Mouse (Mus musculus): ENCODE measurements at regions not wholly inside any gene's neighbourhood (a gene's known extent, or its start where the extent isn't known, plus 50 kb on each side); places are given as distances from the start of the nearest gene placed in this dataset.

DNA sequence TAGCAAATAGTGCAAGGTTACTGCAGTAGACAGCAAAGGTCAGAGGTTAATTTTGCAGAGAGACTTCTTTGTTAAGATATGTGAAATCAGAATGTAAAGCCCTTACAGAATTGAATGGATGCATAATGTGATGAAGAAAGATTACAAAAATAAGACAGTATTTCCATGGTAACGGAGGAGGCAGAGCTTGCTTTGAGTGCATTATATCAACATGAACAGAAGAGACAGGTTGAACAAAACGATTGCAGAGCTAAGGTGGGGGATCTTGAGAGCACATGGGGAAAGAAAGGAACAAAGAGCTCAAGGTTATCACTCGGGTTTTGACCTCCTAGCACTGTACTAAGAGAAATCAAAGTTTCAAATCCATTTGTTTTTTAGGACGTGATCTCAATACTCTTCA is 106.2 kb upstream of the Rap2b start:
- no peak for DNase-seq (ENCODE audit: low spot score)

DNA sequence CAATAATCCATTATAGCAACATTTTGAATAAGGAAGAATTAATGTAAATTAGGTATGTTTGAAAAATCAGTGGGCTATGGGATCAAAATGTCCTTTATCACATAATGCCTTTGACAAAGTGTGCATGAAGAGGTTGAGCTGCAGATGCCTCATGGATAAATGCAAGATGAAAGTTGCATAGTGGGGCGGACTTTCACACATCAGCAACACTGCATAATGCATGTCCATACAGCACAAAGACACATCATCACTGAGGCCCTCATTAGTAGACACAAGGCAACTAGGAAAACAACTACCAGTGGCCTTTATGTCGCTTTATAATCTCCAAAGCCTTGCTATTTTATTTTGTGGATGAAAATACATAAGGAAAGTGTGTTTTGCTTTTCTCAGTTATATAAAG is 105.8 kb upstream of the Rap2b start:
- DNase-seq (ENCODE audit: low spot score), result no peak

- DNase-seq (ENCODE audit: low spot score), result peak; percentile 13
Observed at GRCm38 (mm10) chr3:61268453-61269335, 92.7 kb upstream of the Rap2b start.

DNA sequence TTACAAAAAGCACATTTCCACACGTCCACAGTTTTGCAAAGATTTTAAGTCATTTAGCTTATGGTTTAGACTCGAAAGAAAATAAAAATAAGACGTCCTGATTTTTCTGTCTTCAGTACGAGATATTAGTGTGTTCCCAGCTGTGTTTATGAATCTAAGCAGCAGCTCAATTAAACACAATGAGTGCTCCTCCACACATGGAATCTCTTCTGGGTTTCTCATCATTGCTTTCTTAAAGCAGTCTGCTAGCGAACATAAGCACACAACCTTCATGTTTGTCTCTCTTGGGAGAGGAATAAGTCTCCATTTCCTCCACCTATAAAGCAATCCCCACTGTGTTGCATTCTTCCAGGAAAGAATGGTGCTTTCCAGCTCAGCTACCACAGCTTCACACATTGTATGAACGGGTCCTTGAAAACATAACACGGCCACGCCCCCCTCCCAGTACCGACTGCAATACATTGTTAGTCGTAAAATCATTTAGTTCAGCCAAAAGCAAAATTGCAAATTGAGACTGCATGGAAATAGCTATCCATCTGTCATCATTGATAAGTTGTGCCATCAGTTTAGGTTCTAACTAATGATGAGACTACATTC is 75.4 kb upstream of the Rap2b start:
- DNase-seq (ENCODE audit: low spot score), result no peak

GRCm38 (mm10) chr3:61288195-61288594 is 73.2 kb upstream of the Rap2b start:
- no peak for DNase-seq (ENCODE audit: low spot score)

DNA sequence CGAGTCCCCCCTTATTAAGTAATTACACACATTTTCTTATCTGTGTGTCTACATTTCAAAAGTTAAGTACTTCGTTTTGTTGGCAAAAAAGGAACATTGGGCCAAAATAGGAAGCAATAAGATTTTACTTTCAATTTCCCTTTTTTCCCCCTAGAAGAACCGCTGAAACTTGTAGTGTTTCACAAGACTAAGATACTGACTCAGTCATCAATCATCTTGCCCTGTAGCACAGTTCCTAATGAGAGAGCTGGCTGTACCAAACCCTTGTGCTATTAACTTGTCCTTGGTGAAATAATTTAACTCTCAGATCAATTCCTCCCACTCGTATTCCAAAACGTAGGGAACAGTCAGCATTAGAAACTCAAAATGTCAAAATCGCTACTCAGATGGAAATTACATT is 66.6 kb upstream of the Rap2b start:
- DNase-seq (ENCODE audit: low spot score), result no peak

GRCm38 (mm10) chr3:61297290-61297689 is 64.1 kb upstream of the Rap2b start:
- DNase-seq (ENCODE audit: low spot score), result no peak

DNA sequence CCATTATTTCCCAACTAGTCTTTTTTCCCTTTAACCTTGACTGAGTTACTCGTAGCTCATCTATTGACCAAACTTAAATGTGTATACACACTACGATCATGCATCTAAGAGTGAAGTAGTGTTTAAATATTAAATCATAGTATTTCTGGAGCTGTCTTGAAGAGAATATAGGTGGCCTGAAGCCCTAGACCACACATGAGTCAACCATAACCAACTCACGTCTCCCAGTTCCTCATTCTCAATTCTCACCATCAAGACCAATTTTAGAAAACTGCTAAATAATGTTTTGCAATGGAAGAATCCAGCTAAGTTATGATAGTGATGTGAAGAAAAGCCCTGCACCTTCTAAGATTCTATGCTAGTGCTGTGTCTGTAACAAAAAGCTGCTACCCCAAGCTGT is 59.2 kb upstream of the Rap2b start:
- no peak for DNase-seq (ENCODE audit: low spot score)

GRCm38 (mm10) chr3:61303485-61303884 is 58.0 kb upstream of the Rap2b start:
- DNase-seq (ENCODE audit: low spot score), result no peak

DNA sequence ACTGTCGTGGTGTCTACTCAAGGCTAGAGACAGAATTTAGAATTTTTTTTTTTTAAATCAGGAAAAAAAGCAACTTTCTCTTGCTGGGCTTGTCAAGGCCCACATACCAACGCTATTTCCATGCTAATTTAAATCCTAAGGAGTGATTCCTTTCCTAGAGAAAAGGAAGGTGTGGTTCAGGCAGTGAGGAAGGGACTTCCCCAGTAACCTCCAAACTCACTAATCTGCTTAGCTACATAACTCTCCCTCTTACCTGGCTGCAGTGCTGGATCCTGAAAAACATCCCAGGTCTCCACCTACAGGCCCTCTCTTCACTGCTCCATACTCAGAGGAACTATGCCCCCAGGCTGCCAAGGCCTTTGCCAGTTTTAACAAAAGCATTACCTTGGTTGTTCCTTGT is 55.1 kb upstream of the Rap2b start:
- DNase-seq (ENCODE audit: low spot score), result no peak

- no peak for DNase-seq (ENCODE audit: low spot score)
Observed at GRCm38 (mm10) chr3:61308764-61309163, 52.7 kb upstream of the Rap2b start.

- no peak for DNase-seq (ENCODE audit: low spot score)
Observed at GRCm38 (mm10) chr3:61309197-61309596, 52.2 kb upstream of the Rap2b start.
